Mouse (Mus musculus): Measurements from ENCODE around the gene Pfas. TPM values are rescaled to one million over a fixed set of nuclear protein-coding genes. Genes with fewer than 3 reads are reported as not detected.
"Not testable (repeated sequence)": the region's sequence is repeated elsewhere in the genome, so short reads cannot be mapped to it uniquely, and the experiment has no call there.

Gene Pfas
- polyA plus RNA-seq, 1 experiment from 2014 or later = 33.9 TPM

GRCm38 (mm10) chr11:68965050-68965449 lies 43.2 kb downstream of the Pfas start:
- ATAC-seq (ENCODE audit: low FRiP score, low TSS enrichment) = no peak

GRCm38 (mm10) chr11:68963405-68963804 lies 44.9 kb downstream of the Pfas start:
- H3K4me1 ChIP-seq (ENCODE audit: insufficient read depth, low read length) = peaks cover 3% of the 10 kb centered on the region
- no peak overlapping the region for H3K9ac ChIP-seq (replicated peaks; ENCODE audit: low read length)
- no peaks in the 10 kb centered on the region for H3K27me3 ChIP-seq (ENCODE audit: insufficient read depth, low read length)
- H3K9me3 ChIP-seq (ENCODE audit: low read length) = no peaks in the 10 kb centered on the region
- no peak overlapping the region for H3K4me2 ChIP-seq (replicated peaks; ENCODE audit: low read depth, low read length)
- 80% methylated on average over 2 of the region's 2 CpGs for WGBS
- no peak for ATAC-seq (ENCODE audit: low FRiP score, low TSS enrichment)
- H3K4me3 ChIP-seq (ENCODE audit: low read length) = no peak overlapping the region
- no peak overlapping the region for H3K27ac ChIP-seq (ENCODE audit: low read length)
- no peaks in the 10 kb centered on the region for H3K36me3 ChIP-seq (ENCODE audit: insufficient read depth, low read length)

More at GRCm38 (mm10) chr11:68965050-68965449, 43.2 kb downstream of the Pfas start:
- Histone ChIP-seq H3K9ac (replicated peaks; ENCODE audit: low read length) (no peak overlapping the region), H3K9me3 (ENCODE audit: low read length) (no peaks in the 10 kb centered on the region), H3K36me3 (ENCODE audit: insufficient read depth, low read length) (no peaks in the 10 kb centered on the region), H3K4me2 (replicated peaks; ENCODE audit: low read depth, low read length) (no peak overlapping the region), H3K27ac (ENCODE audit: low read length) (no peak overlapping the region), H3K4me1 (ENCODE audit: insufficient read depth, low read length) (peaks cover 7% of the 10 kb centered on the region), H3K27me3 (ENCODE audit: insufficient read depth, low read length) (no peaks in the 10 kb centered on the region), H3K4me3 (ENCODE audit: low read length) (no peak overlapping the region)

- H3K4me1 ChIP-seq (ENCODE audit: insufficient read depth, low read length); H3K27me3 ChIP-seq (ENCODE audit: insufficient read depth, low read length); H3K4me3 ChIP-seq (ENCODE audit: low read length); H3K4me2 ChIP-seq (replicated peaks; ENCODE audit: low read depth, low read length); H3K9ac ChIP-seq (replicated peaks; ENCODE audit: low read length); ATAC-seq (ENCODE audit: low FRiP score, low TSS enrichment); H3K9me3 ChIP-seq (ENCODE audit: low read length); H3K36me3 ChIP-seq (ENCODE audit: insufficient read depth, low read length); H3K27ac ChIP-seq (ENCODE audit: low read length): not testable (repeated sequence)
- WGBS = 22% methylated on average over 11 of the region's 11 CpGs
These were observed 46.1 kb downstream of the Pfas start for GRCm38 (mm10) chr11:68962159-68962558.

GRCm38 (mm10) chr11:68961596-68961995 lies 46.7 kb downstream of the Pfas start:
- ATAC-seq (ENCODE audit: low FRiP score, low TSS enrichment) = no peak
- no peaks in the 10 kb centered on the region for H3K27me3 ChIP-seq (ENCODE audit: insufficient read depth, low read length)
- H3K9me3 ChIP-seq (ENCODE audit: low read length) = no peaks in the 10 kb centered on the region
- no peak overlapping the region for H3K9ac ChIP-seq (replicated peaks; ENCODE audit: low read length)
- no peaks in the 10 kb centered on the region for H3K4me1 ChIP-seq (ENCODE audit: insufficient read depth, low read length)
- no peak overlapping the region for H3K4me2 ChIP-seq (replicated peaks; ENCODE audit: low read depth, low read length)
- no peak overlapping the region for H3K27ac ChIP-seq (ENCODE audit: low read length)
- WGBS = 68% methylated on average over 3 of the region's 3 CpGs
- H3K4me3 ChIP-seq (ENCODE audit: low read length) = no peak overlapping the region
- no peaks in the 10 kb centered on the region for H3K36me3 ChIP-seq (ENCODE audit: insufficient read depth, low read length)

- H3K27ac ChIP-seq (ENCODE audit: low read length) = no peak overlapping the region
- peaks cover 9% of the 10 kb centered on the region for H3K4me1 ChIP-seq (ENCODE audit: insufficient read depth, low read length)
- peak overlapping the region; percentile 33; the same call in 1 of the 2 replicates for H3K4me2 ChIP-seq (replicated peaks; ENCODE audit: low read depth, low read length)
- 58% methylated on average over 1 of the region's 1 CpGs for WGBS
- H3K27me3 ChIP-seq (ENCODE audit: insufficient read depth, low read length) = peaks cover 12% of the 10 kb centered on the region
- H3K36me3 ChIP-seq (ENCODE audit: insufficient read depth, low read length) = no peaks in the 10 kb centered on the region
- no peak for ATAC-seq (ENCODE audit: low FRiP score, low TSS enrichment)
- no peaks in the 10 kb centered on the region for H3K9me3 ChIP-seq (ENCODE audit: low read length)
- no peak overlapping the region for H3K9ac ChIP-seq (replicated peaks; ENCODE audit: low read length)
- H3K4me3 ChIP-seq (ENCODE audit: low read length) = no peak overlapping the region
These were observed 50.3 kb downstream of the Pfas start for GRCm38 (mm10) chr11:68957971-68958370.

- peaks cover 9% of the 10 kb centered on the region for H3K4me1 ChIP-seq (ENCODE audit: insufficient read depth, low read length)
- no peaks in the 10 kb centered on the region for H3K9me3 ChIP-seq (ENCODE audit: low read length)
- peaks cover 13% of the 10 kb centered on the region for H3K27me3 ChIP-seq (ENCODE audit: insufficient read depth, low read length)
- no peaks in the 10 kb centered on the region for H3K36me3 ChIP-seq (ENCODE audit: insufficient read depth, low read length)
- H3K4me2 ChIP-seq (replicated peaks; ENCODE audit: low read depth, low read length) = peak within 1 kb of the TSS; percentile 33
- H3K9ac ChIP-seq (replicated peaks; ENCODE audit: low read length) = peak within 1 kb of the TSS; percentile 39
- H3K27ac ChIP-seq (ENCODE audit: low read length) = peak within 1 kb of the TSS; percentile 71
- peak within 1 kb of the TSS; percentile 37 for H3K4me3 ChIP-seq (ENCODE audit: low read length)
- no peak for ATAC-seq (ENCODE audit: low FRiP score, low TSS enrichment)
- WGBS = 48% methylated on average over 8 of the region's 8 CpGs
These were observed 51.0 kb downstream of the Pfas start, which contains the start of gene Arhgef15 for GRCm38 (mm10) chr11:68957308-68957707. TSS of gene Arhgef15 (minus strand) at chr11:68957480.

- Histone ChIP-seq H3K4me3 (ENCODE audit: low read length) (peak overlapping the region; percentile 37), H3K27ac (ENCODE audit: low read length) (peak overlapping the region; percentile 71), H3K27me3 (ENCODE audit: insufficient read depth, low read length) (peaks cover 13% of the 10 kb centered on the region), H3K9me3 (ENCODE audit: low read length) (no peaks in the 10 kb centered on the region), H3K4me2 (replicated peaks; ENCODE audit: low read depth, low read length) (peak overlapping the region; percentile 33), H3K36me3 (ENCODE audit: insufficient read depth, low read length) (no peaks in the 10 kb centered on the region), H3K9ac (replicated peaks; ENCODE audit: low read length) (peak overlapping the region; percentile 39), H3K4me1 (ENCODE audit: insufficient read depth, low read length) (peaks cover 9% of the 10 kb centered on the region)
- ATAC-seq (ENCODE audit: low FRiP score, low TSS enrichment) = peak; percentile 44
- WGBS = 27% methylated on average over 13 of the region's 13 CpGs
These were observed 51.6 kb downstream of the Pfas start for GRCm38 (mm10) chr11:68956697-68957096.

- peak overlapping the region; percentile 71 for H3K27ac ChIP-seq (ENCODE audit: low read length)
These were observed 52.2 kb downstream of the Pfas start for GRCm38 (mm10) chr11:68956107-68956506.

GRCm38 (mm10) chr11:68955473-68955872 lies 52.8 kb downstream of the Pfas start:
- H3K4me3 ChIP-seq (ENCODE audit: low read length) = peak overlapping the region; percentile 48
- H3K36me3 ChIP-seq (ENCODE audit: insufficient read depth, low read length) = no peaks in the 10 kb centered on the region
- H3K27me3 ChIP-seq (ENCODE audit: insufficient read depth, low read length) = peaks cover 15% of the 10 kb centered on the region
- H3K4me2 ChIP-seq (replicated peaks; ENCODE audit: low read depth, low read length) = peak overlapping the region; percentile 65
- H3K4me1 ChIP-seq (ENCODE audit: insufficient read depth, low read length) = peaks cover 9% of the 10 kb centered on the region
- WGBS = 60% methylated on average over 5 of the region's 5 CpGs
- H3K27ac ChIP-seq (ENCODE audit: low read length) = no peak overlapping the region
- no peak for ATAC-seq (ENCODE audit: low FRiP score, low TSS enrichment)
- no peak overlapping the region for H3K9ac ChIP-seq (replicated peaks; ENCODE audit: low read length)
- H3K9me3 ChIP-seq (ENCODE audit: low read length) = no peaks in the 10 kb centered on the region

More at GRCm38 (mm10) chr11:68956107-68956506, 52.2 kb downstream of the Pfas start:
- peaks cover 9% of the 10 kb centered on the region for H3K4me1 ChIP-seq (ENCODE audit: insufficient read depth, low read length)
- H3K9me3 ChIP-seq (ENCODE audit: low read length) = no peaks in the 10 kb centered on the region
- WGBS = 28% methylated on average over 3 of the region's 3 CpGs
- no peaks in the 10 kb centered on the region for H3K36me3 ChIP-seq (ENCODE audit: insufficient read depth, low read length)
- ATAC-seq (ENCODE audit: low FRiP score, low TSS enrichment) = peak; percentile 44; the same call in 1 of the 2 replicates
- H3K4me3 ChIP-seq (ENCODE audit: low read length) = peak overlapping the region; percentile 48
- H3K9ac ChIP-seq (replicated peaks; ENCODE audit: low read length) = peak overlapping the region; percentile 39
- H3K4me2 ChIP-seq (replicated peaks; ENCODE audit: low read depth, low read length) = peak overlapping the region; percentile 65
- peaks cover 15% of the 10 kb centered on the region for H3K27me3 ChIP-seq (ENCODE audit: insufficient read depth, low read length)

GRCm38 (mm10) chr11:68954408-68954807 lies 53.9 kb downstream of the Pfas start:
- Histone ChIP-seq H3K9ac (replicated peaks; ENCODE audit: low read length) (peak overlapping the region; percentile 68), H3K4me3 (ENCODE audit: low read length) (peak overlapping the region; percentile 48), H3K27me3 (ENCODE audit: insufficient read depth, low read length) (peaks cover 15% of the 10 kb centered on the region), H3K27ac (ENCODE audit: low read length) (no peak overlapping the region), H3K4me2 (replicated peaks; ENCODE audit: low read depth, low read length) (peak overlapping the region; percentile 65), H3K36me3 (ENCODE audit: insufficient read depth, low read length) (no peaks in the 10 kb centered on the region), H3K9me3 (ENCODE audit: low read length) (no peaks in the 10 kb centered on the region), H3K4me1 (ENCODE audit: insufficient read depth, low read length) (peaks cover 9% of the 10 kb centered on the region)
- ATAC-seq (ENCODE audit: low FRiP score, low TSS enrichment) = no peak
- 1% methylated on average over 17 of the region's 17 CpGs for WGBS

All from kidney, embryonic 16.5 days (tissue).